Mouse (Mus musculus): ENCODE results near the gene Mettl15.

Gene Mettl15

DNA sequence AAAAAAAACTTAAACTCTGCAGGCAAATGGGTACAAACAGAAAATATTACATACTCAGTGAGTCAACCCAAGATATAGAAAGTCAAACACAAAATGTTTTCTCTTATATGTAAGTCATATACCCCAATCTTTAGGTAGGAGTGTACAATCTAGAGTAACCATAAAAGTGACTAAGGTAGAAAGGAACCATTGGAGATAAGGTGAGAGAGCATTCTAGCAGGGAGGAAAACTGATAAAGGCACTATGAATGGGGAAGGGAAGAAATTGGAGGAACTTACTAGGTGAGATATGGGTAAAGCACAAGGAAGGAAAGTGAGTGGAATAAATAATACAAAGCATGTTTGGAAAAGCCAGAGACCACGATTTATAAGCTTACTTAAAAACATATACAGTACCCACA is 122.0 kb downstream of the Mettl15 start:
- DNase-seq (ENCODE audit: low spot score in 2 of 2): no peak

DNA sequence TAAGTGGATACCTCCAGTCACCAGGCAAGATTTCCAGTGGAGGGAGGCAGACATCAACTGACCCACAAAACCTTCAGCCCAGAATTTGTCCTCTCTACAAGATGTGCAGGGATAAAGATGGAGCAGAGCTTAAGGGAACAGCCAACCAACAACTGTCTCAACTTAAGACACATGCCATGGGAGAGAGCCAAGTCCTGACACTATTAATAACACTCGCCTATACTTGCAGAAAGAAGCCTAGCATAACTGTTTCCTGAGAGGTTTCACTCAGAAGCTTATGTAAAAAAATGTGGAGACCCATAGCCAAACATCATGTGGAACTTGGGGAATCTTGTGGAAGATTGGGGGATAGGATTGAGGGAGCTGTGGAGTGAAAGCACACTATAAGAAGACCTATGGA is 124.4 kb downstream of the Mettl15 start:
- no peak for DNase-seq (ENCODE audit: low spot score in 2 of 2)

DNA sequence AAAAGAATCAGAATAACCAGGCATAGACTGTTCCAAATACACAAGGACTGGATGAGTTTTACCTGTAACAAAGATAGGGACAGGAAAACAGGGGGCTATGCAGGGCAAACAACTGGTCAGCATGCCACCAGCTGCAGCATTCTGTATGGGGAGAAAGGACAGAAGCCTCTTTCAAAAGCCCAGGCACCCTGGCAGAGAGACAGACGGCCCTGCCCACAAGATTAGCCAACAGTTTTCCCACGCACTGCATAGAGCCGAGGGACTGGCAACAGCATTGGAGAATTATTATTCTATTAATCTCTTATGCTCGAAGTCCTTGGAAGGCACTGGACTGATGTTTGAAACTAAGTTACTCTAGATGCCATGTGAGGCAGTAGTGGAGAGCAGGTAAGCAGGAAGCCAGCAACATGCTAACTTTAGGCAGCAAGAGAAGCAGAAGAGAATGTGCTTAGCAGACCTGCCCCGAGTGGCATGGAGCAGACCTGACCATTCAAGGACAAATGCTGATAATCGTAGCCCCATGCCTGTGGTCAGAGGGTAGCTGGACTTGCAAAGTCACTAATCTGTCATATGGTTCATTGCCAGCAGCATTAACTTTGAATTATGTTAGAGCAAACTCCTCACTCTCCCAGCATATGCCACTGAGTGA is 127.0 kb downstream of the Mettl15 start:
- no peak for DNase-seq (ENCODE audit: low spot score in 2 of 2)

DNA sequence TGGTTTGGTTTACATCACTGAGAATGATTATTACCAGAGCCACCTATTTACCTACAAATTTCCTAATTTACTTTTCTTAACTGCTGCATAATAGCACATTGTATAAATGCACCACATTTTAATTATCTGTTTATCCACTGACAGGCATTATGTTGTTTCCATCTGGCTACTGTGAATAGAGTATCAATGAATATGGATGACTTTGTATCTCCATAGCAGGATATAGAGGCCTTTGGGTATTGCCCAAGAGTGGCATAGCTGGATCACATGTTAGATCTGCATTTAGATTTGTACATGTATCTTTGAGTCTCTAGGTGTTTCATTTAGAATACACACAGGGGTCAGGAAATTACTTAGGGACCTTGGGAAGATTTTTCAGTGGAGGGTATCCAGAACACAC is 133.3 kb downstream of the Mettl15 start:
- no peak for DNase-seq (ENCODE audit: low spot score in 2 of 2)

DNA sequence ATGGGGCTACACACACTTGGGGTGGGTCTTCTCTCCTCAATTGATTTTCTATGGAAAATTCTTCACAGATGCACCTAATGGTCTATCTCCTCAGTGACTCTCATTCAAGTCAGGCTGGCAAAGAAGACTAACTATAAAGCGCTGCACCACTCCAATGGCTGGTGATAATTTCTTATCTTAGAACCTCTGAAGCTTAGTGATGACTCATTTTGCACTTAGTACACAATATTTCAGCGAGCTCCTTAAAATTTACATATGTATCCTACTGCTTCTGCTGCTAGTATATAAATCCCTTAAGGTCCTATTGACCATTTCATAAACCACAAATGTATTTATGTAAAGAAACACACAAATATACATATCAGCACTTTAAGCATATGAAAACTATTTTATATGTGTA is 136.1 kb downstream of the Mettl15 start:
- DNase-seq (ENCODE audit: low spot score in 2 of 2): no peak

DNA sequence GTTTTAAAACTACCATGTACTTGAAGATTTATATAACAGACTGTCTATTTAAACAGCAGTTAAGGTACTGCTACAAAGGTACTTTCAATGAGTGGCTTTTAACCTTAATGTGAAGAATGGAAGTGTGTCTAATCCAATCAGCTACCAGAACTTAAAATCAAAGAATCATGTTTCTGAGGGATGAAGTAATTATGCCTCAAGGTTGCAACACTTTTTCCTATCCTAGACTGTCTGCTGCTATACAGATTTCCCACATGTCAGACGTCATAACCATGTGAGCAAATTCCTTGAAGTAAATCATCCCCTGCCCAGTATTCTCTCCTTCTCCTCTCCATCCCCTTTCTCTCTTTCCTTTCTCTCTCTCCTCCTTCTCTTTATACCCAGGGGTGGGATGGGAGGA is 140.2 kb downstream of the Mettl15 start:
- DNase-seq (ENCODE audit: low spot score in 2 of 2): no peak

DNA sequence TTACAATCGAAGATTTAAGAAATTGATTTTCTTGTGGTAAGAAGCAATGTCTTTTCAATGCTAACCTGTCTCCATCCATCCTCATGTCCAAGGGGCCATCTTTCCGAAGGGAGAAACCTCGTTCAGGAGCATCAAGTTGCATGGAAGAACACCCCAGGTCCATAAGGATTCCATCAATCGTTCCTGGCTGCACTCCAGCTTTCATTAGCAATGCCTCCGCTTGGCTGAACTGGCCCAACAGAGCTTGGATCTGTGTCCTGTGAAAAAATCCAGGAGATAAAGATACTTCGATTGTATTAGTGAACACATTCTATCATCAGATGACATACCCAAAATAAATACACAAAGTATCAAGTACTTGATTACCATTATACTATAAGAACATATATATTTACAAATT is 143.3 kb downstream of the Mettl15 start:
- no peak for DNase-seq (ENCODE audit: low spot score in 2 of 2)

DNA sequence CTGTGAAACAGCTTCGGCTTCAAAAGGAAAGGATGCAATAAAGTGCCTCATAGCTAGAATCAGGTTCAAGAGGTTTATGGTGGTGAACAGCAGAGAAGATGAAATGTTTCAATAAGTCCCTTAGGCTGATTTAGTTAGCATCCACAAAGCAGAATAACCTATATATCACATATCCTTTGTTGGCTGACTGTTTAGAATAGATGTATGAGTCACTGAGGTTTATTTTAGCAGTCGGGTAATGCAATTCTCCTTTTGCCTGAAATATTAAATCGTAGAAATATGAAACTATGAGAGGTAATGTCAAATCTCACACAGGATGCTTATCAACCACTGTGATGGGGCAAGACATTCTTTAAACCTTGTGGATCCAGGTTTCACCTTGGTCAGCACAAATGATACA is 149.8 kb downstream of the Mettl15 start:
- no peak for DNase-seq (ENCODE audit: low spot score in 2 of 2)

DNA sequence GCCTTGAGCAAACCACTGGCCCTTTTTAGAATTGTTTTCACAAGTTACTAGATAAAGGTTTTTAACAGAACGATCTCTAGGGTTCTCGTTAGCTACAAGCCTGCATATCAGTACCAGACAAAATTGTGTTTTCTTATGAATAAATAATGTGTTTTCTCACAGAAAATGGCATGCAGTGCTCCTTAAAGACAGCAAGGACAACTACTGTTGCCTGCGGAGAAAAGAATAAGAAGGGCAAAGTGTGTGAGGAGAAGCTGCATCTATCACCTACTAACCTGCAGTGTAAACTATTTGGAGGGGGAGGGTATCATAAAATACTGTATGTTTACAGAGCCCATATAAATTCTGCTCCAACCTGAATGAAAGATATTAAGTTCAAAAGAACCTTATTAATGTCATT is 150.6 kb downstream of the Mettl15 start:
- DNase-seq (ENCODE audit: low spot score in 2 of 2): no peak

DNA sequence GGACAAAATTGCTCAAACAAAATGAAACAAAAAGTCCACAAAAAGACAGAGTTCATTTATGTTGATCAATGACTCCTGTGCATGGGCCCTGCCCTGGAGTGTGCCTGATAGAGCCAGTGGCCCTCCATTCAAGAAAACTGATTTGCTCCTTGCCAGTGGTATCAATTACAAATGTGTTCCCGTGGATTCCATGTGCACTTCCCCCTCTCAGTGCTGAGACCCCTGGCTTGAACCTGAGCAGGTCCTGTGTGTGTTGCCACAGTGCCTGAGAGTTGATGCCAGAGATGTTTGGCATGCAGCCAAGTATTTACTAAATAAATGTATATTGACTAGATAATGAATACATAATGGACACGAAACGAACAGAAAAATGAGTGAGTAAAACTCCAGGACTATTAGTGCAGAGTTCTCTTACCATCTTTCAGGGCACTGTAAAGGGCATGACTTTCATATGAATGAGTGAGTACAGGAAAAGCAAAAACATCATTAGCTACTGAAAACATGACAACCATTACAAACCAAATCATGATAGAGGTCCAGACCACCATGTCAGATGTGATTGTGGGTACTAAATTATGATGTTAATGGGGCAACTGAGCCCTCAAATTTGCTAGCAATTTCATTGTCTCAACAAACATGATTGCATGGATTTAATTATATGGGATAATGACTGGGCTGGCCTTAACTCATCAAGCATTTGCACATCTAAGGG is 174.6 kb downstream of the Mettl15 start:
- no peak for DNase-seq (ENCODE audit: low spot score in 2 of 2)

DNA sequence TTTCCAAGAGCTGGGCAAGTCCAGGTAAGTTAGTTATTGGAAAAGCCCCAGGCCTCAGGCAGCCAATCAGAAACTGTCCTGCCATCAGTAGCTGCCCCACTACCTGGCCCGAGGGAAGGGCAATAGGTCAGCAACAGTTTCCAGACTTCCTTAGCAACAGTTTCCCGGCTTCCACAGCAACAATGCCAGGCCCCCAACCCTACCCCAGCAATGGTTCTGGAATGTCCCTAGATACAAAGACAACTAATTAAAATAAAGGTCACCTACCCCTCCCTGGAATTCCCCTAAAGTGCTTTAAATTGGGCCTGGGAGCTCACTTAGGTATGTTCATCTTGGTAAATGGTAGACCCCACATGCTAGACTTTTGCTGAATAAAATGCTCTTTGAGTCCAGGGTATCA is 230.9 kb downstream of the Mettl15 start:
- DNase-seq (ENCODE audit: low spot score in 2 of 2): no peak
